Mouse (Mus musculus): ENCODE measurements around the gene Nectin2.
A peak's percentile ranks its signal among the peaks of the same experiment; 100 is the strongest.
"Not testable (repeated sequence)": the region's sequence is repeated elsewhere in the genome, so short reads cannot be mapped to it uniquely, and the experiment has no call there.

Nectin2 gene

GRCm38 (mm10) chr7:19750217-19751069 is at the start of gene Nectin2:
TSS of gene Nectin2 (minus strand) at chr7:19750483.
- DNase-seq, result peak; percentile 88 to 90

GRCm38 (mm10) chr7:19796697-19797588 is 46.7 kb upstream of the Nectin2 start, which contains the start of gene Cblc:
TSS of gene Cblc (minus strand) at chr7:19796809.
- DNase-seq, result peak; percentile 91 to 92

DNA sequence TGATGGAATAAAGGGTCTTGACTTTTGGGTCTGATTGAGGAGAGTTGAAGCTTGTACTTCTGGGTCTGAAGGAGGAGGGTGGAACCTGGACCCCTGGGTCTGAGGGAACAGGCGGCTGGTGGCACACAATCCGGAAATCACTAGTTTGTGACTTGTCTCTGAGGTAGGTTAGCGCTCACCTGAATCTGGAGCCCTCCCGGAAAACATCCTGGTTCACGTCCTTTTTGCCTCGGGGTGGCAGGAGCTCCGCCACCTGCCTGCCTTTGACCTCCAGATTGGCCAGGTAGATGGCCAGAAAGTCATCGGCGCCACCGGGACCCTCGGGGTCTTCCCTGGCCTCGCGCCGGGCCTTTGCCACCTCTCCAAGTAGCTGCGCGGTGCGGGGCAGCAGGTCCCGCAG is 46.0 kb upstream of the Nectin2 start:
- DNase-seq, result no peak

DNA sequence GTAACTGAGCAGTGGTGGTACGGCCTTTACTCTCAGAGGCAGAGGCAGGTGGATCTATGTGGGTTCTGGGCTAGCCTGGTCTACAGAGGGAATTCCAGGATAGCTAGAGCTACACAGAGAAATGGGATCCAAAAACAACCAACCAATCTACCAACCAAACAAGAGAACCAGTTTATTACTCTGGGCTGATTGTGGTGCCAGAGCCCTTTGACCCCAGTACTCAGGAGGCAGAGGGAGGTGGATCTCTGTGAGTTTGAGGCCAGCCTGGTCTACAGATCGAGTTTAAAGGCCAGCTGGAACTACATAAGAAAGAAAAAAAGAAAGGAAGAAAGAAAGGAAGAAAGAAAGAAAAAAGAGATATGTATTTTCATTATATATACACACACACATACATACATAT is 45.0 kb upstream of the Nectin2 start:
- no peak for DNase-seq

DNA sequence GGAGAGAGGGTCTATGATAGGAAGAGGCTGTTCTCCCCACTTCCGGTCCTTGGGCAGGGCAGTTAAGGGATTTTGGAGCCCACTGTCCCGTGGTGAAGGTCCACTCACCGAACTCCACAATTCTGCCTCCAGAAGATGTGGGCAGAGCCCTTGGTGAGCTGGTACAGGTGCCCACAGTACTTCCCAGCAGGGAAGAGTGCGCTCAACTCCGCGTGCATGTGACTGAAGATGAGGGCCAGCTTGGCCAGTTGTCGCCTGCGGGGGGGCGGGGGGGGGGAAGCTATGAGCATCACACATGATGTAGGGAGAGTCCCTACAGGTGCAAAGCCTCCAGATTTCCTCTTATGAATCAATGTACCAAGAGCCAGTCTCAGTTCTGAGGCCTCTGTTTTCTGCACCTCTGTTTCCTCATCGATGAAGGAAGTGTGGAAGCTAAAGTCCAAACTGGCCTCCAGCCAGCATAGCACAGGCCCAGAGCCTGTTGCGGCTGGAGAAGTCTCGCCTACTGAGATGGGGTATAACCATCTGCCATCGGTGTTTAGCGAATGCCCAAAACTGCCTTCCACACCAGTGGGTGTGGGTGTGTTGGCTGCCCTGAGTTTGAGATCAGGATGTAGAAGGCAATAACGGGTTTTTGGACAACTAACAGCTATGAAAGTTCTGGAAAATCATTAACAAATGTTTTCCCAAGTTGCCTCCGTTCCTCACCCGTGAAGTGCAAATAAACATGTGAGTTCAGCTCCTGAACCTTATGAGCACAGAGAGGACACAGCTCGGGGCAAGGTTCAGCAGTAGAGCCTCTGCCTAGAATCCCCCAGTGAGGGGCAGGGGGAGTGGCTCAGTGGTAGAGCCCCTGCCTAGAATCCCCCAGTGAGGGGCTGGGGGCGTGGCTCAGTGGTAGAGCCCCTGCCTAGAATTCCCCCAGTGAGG is 42.7 kb upstream of the Nectin2 start:
- peak; percentile 73 to 80 for DNase-seq

- DNase-seq, result not testable (repeated sequence)
Observed at GRCm38 (mm10) chr7:19791504-19791903, 41.2 kb upstream of the Nectin2 start.

DNA sequence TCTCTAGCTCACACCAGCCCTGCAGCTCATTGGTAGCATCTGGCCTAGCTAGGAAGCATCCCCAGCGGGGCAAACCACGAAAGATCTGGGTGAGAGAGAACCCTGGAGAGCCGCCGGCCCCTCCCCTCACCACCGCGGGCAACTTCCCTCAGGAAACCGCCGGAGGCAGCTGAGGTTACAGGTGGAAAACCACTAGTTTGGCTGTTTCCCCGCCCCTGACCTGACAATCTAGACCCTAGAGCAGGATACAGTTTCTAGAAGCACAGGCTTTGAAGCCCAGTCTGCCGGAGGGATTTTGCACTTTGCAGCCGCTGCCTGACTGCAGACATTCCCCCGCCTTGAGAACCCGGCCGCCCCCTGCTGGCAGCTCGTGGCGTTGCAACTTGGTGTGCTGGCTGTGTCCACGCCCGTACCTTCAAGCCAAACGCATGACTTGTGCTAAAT is 39.6 kb upstream of the Nectin2 start:
- DNase-seq, result peak; percentile 79 to 89

DNA sequence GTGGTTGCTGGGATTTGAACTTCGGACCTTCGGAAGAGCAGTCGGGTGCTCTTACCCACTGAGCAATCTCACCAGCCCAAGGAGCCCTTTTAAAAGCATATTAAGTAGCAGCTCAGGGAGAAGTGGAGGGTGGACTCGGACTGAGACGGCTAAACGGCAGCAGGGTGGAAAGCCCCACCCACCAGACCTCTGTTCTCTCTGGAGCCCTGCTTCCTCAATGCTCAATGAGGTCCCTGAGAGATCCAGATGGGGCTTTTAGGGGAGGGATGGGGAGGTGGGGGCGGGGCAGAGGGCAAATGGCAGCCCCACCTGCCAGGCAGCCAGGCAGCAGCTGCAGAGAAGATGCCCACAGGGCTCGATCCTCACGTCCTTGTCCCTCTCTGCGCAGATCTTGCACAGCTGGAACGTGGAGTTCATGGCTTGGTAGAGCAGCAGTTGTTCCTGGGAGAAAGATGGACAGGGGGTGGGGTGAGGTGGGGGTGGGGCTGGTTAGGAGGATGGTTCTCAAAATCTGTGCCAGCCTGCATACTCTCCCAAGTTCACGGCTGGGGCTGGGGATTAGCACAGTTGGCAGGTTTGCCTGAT is 35.7 kb upstream of the Nectin2 start:
- no peak for DNase-seq

DNA sequence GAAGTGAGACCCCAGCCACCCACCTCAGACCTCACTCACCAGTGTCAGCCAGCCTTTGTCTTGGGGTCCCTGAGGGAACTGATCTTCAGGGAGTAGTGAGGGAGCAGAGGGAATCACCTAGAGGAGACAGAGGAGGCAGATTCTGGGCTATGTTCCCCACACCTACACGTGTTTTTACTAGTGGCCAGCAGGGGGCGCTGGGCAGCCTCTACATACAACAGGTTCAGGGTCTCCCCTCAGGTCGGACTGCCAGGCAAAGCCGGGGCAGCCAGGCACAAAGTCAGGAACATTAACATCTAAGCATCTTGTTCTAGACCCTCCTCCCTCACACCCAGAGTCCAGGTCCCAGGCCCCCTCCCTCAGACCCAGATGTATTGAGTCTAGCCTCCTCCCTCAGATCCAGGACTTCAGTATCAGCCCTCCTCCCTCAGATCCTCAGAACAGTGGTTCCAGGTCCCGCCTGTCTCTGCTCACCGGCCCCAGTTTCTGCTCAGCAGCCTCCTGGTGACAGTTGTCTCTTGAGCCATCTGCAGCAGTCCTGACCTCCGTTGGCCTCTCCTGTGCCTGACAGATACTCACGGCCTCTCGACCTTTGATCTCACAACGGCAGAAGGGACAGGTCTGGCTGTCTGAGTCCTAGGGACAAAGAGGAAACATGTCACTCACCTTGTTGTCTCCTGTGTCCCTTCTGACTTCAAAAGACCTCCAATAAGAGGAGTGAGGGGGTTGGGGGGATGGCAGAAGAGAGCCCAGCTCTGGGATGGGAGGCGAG is 34.7 kb upstream of the Nectin2 start:
- no peak for DNase-seq

- DNase-seq, result no peak
Observed at GRCm38 (mm10) chr7:19783630-19784029, 33.3 kb upstream of the Nectin2 start.

DNA sequence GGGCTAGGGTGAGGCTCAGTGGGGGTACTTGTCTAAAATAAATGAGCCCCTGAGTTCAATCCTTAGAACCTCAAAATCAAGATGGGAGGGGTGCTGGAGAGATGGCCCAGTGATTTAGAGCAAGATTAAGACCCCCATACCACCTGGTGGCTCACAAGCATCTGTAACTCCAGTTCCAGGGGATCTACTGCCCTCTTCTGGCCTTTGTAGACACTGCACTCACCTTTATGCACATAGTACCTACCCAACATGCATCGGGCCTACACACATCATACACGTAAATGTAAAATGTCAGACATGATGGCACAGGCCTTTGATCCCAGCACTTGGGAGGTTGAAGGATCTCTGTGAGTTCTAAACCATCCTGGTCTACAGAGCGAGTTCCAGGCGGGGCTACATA is 32.4 kb upstream of the Nectin2 start:
- DNase-seq, result peak in 1 of 2 experiments; percentile 55

- DNase-seq, result no peak
Observed at GRCm38 (mm10) chr7:19781741-19782140, 31.5 kb upstream of the Nectin2 start.

DNA sequence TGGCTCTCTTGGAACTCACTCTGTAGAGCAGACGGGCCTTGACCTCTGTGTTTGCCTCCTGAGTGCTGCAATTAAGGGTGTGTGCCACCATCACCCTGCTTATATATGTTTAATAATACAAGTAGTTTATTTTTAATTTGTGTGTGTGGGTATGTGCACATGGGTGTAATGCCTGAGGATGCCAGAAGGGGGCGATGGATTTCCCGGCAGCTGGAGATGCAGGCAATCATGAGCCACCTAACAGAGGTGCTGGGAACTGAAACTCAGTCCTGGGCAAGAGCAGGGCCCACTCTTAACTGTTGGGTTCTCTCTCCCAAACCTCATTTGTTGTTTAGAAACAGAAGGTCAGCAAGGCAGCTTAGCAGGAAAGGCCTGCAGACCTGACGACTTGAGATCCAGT is 29.6 kb upstream of the Nectin2 start:
- no peak for DNase-seq

DNA sequence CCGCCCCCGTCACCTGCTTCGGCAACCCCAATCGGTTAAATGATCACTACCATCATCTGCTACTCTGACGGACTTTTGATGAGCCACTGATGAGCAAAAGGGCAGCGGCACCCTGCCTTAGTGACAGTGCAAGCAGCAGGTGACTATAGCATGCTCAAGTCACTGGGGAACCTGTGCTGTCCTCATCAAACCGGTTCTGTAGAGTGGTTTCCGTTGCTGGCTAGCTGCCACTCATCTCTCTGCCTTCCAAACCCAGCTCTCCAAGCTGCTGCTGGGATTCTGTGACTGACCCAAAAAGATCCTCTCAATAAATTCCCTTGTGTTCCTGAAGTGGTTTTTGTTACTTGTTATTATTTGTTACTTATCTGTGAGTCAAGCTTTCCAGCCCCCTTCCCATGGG is 28.4 kb upstream of the Nectin2 start:
- DNase-seq, result no peak

GRCm38 (mm10) chr7:19777049-19777723 is 26.9 kb upstream of the Nectin2 start:
- no peak for DNase-seq

GRCm38 (mm10) chr7:19771682-19772081 is 21.4 kb upstream of the Nectin2 start:
- DNase-seq, result no peak

- DNase-seq, result peak in 1 of 2 experiments; percentile 67
Observed at GRCm38 (mm10) chr7:19770984-19771391, 20.7 kb upstream of the Nectin2 start, which contains the start of gene Bcam. TSS of gene Bcam (minus strand) at chr7:19771016.

- peak; percentile 87 to 92 for DNase-seq
Observed at GRCm38 (mm10) chr7:19770375-19770754, 20.1 kb upstream of the Nectin2 start.

GRCm38 (mm10) chr7:19769434-19770374 is 19.4 kb upstream of the Nectin2 start:
- DNase-seq, result no peak

All from kidney, adult 8-10 months (tissue).